In genomic region chr19:30691258-30691657, GRCm38 (mm10) we compare ENCODE assay signal across 27 mouse cellular contexts.
"Had no signal": no experiment of that assay in that cellular context is flagged by ENCODE, and none has a peak within 500 bp of the region (broad histone marks: within the 10 kb centered on the region; RNA-seq: fewer than 3 reads in every experiment).

No protein-coding gene starts in this region.

- H3K27me3 ChIP-seq: heart, embryonic 12.5 days; hindbrain, embryonic 12.5 days; kidney, embryonic 15.5 days; limb, embryonic 12.5 days; liver, embryonic 13.5 days had no signal

- H3K36me3 ChIP-seq: heart, embryonic 10.5 days; heart, embryonic 12.5 days; hindbrain, embryonic 10.5 days; hindbrain, embryonic 12.5 days; kidney, embryonic 15.5 days; limb, embryonic 10.5 days; limb, embryonic 12.5 days; liver, embryonic 13.5 days had no signal

- H3K9me3 ChIP-seq: heart, embryonic 10.5 days; heart, embryonic 12.5 days; hindbrain, embryonic 10.5 days; hindbrain, embryonic 12.5 days; kidney, embryonic 15.5 days; limb, embryonic 10.5 days; limb, embryonic 12.5 days; liver, embryonic 13.5 days had no signal

- H3K9ac ChIP-seq: heart, embryonic 12.5 days; hindbrain, embryonic 12.5 days; hindbrain, embryonic 14.5 days; kidney, embryonic 15.5 days; limb, embryonic 12.5 days; liver, embryonic 13.5 days had no signal

- H3K4me3 ChIP-seq: gastrocnemius, adult 2 months; heart, embryonic 10.5 days; heart, embryonic 12.5 days; hindbrain, embryonic 10.5 days; hindbrain, embryonic 12.5 days; kidney, embryonic 15.5 days; limb, embryonic 10.5 days; limb, embryonic 12.5 days; liver, embryonic 13.5 days had no signal

- DNase-seq: gastrocnemius, adult 2 months; gastrocnemius, postnatal 10 days; gastrocnemius, postnatal 25 days; heart, adult 18-20 months; heart, postnatal 10 days; heart, postnatal 4 days; kidney, adult 11 months; kidney, adult 2 months; kidney, adult 9 months; kidney, postnatal 14 days; kidney, postnatal 36 days; layer of hippocampus, adult 9-11 months; layer of hippocampus, postnatal 36 days; liver; liver, embryonic 13.5 days had no signal

- H3K4me1 ChIP-seq: heart, embryonic 10.5 days; heart, embryonic 12.5 days; hindbrain, embryonic 10.5 days; hindbrain, embryonic 12.5 days; kidney, embryonic 15.5 days; limb, embryonic 10.5 days; limb, embryonic 12.5 days; liver, embryonic 13.5 days had no signal

- ATAC-seq: hindbrain, embryonic 16.5 days; inflammation-experienced regulatory T-cells, adult 6 months had no signal

- H3K4me2 ChIP-seq: heart, embryonic 12.5 days; hindbrain, embryonic 12.5 days; hindbrain, embryonic 14.5 days; kidney, embryonic 15.5 days; limb, embryonic 12.5 days; liver, embryonic 11.5 days; liver, embryonic 13.5 days had no signal

- H3K27ac ChIP-seq: gastrocnemius, adult 2 months; heart, embryonic 10.5 days; hindbrain, embryonic 10.5 days; hindbrain, embryonic 12.5 days; hindbrain, embryonic 14.5 days; kidney, embryonic 15.5 days; kidney, postnatal 0 days; limb, embryonic 10.5 days; limb, embryonic 12.5 days; liver, embryonic 13.5 days had no signal
